28 mouse cellular contexts compared by ENCODE assay signal in genomic region chr1:61559514-61559913, GRCm38 (mm10).
"Had no signal": no experiment of that assay in that cellular context is flagged by ENCODE, and none has a peak within 500 bp of the region (broad histone marks: within the 10 kb centered on the region; RNA-seq: fewer than 3 reads in every experiment).

No protein-coding gene starts in this region.

- H3K27me3 ChIP-seq: heart, embryonic 13.5 days; heart, embryonic 15.5 days; hindbrain, embryonic 13.5 days; hindbrain, embryonic 15.5 days; kidney, embryonic 15.5 days; limb, embryonic 12.5 days; liver, embryonic 13.5 days; liver, embryonic 15.5 days had no signal

- H3K36me3 ChIP-seq: heart, embryonic 13.5 days; heart, embryonic 15.5 days; hindbrain, embryonic 13.5 days; hindbrain, embryonic 15.5 days; kidney, embryonic 15.5 days; limb, embryonic 10.5 days; limb, embryonic 12.5 days; liver, embryonic 13.5 days; liver, embryonic 15.5 days had no signal

- H3K4me3 ChIP-seq: heart, adult 2 months; heart, embryonic 13.5 days; heart, embryonic 15.5 days; hindbrain, embryonic 13.5 days; hindbrain, embryonic 15.5 days; kidney, embryonic 15.5 days; limb, embryonic 10.5 days; limb, embryonic 12.5 days; liver, embryonic 13.5 days; liver, embryonic 15.5 days had no signal

- DNase-seq: gastrocnemius, postnatal 14 days; gastrocnemius, postnatal 36 days; heart, adult 2 months; heart, postnatal 14 days; heart, postnatal 36 days; kidney, adult 11 months; kidney, adult 2 months; kidney, adult 9 months; kidney, postnatal 14 days; kidney, postnatal 36 days; layer of hippocampus, adult 9-11 months; layer of hippocampus, postnatal 36 days; liver; liver, embryonic 13.5 days; liver, postnatal 0 days had no signal

- H3K4me2 ChIP-seq: heart, embryonic 11.5 days; heart, embryonic 13.5 days; heart, embryonic 15.5 days; hindbrain, embryonic 13.5 days; hindbrain, embryonic 15.5 days; kidney, embryonic 15.5 days; limb, embryonic 12.5 days; liver, embryonic 11.5 days; liver, embryonic 13.5 days; liver, embryonic 15.5 days had no signal

- ATAC-seq: hindbrain, postnatal 0 days; intestine, embryonic 16.5 days; liver, postnatal 0 days had no signal

- H3K9ac ChIP-seq: heart, embryonic 13.5 days; heart, embryonic 15.5 days; hindbrain, embryonic 13.5 days; hindbrain, embryonic 15.5 days; kidney, embryonic 15.5 days; limb, embryonic 12.5 days; liver, embryonic 13.5 days; liver, embryonic 15.5 days; liver, postnatal 0 days had no signal

- H3K27ac ChIP-seq: heart, adult 2 months; heart, embryonic 13.5 days; heart, embryonic 15.5 days; hindbrain, embryonic 13.5 days; hindbrain, embryonic 15.5 days; hindbrain, postnatal 0 days; kidney, embryonic 15.5 days; kidney, postnatal 0 days; limb, embryonic 10.5 days; limb, embryonic 12.5 days; liver, embryonic 13.5 days; liver, embryonic 15.5 days had no signal

- H3K4me1 ChIP-seq: heart, embryonic 13.5 days; heart, embryonic 15.5 days; hindbrain, embryonic 13.5 days; hindbrain, embryonic 15.5 days; kidney, embryonic 15.5 days; limb, embryonic 10.5 days; liver, embryonic 13.5 days; liver, embryonic 15.5 days had no signal

- H3K9me3 ChIP-seq: heart, embryonic 13.5 days; heart, embryonic 15.5 days; hindbrain, embryonic 13.5 days; hindbrain, embryonic 15.5 days; kidney, embryonic 15.5 days; limb, embryonic 10.5 days; limb, embryonic 12.5 days; liver, embryonic 13.5 days; liver, embryonic 15.5 days had no signal
